Mouse (Mus musculus) cerebellum, postnatal 10 days (tissue): ENCODE data around the gene Cel.

Source experiments
- DNase-seq, 2 experiments: peaks; one replicate each; pipeline ENCODE4 v3.0.0; 2021; ENCODE audit warnings: mixed read lengths in 2 of 2

The Cel gene

DNA sequence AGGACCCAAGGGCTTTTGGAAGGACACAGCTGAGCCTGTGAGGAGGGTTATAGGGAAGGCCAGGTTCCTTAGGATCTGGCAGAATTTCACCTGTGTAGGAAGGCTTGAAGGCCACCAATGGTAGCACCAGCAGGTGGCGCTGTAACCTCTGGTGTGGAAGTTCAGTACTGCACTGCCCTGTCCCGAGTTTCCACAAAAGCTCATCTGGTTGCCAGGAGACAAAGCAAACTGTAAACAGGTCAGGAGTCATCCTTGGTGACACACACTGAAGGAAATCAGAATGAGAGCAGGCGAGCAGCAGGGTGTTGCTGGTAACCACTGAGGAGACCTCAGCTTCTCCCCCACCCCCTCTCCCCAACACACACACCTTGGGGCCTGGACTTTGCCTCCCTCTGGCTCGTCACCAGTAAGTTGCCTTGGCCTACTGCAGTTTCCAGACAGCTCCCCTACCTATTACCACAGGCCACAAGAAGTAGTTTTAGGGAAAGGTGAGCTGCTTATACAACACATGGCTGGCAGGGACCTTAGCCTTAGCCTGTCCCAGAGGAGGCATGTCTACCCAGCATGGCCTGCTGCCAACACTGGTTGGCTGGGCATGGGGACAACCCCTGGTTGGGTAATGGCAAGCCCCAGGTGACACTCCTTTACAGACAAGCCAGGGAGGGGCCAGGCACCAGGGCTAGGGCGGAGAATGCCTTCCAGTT lies 45.8 kb downstream of the Cel start:
- peak; percentile 85 to 91 for DNase-seq

DNA sequence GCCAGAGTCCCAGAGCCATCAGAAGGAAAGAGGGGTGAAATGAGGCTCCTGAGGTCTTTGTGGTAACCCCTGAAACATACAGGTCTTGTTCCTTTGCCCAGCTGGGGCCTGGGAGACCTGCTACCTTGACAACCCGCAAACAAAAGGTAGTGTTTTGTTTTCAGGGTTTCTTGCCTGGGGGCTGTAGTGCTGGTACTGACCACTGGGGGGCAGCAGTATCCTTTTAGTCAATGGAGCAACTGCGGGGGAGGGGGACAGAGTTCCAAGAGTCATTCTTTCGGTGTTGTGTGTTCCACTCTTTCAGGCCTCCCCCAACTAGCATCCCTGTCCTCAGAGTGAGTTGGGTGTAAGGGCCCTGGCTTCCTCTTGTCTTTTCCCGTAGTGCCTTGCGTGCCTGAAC lies 48.7 kb downstream of the Cel start:
- DNase-seq: peak; percentile 96 to 98

DNA sequence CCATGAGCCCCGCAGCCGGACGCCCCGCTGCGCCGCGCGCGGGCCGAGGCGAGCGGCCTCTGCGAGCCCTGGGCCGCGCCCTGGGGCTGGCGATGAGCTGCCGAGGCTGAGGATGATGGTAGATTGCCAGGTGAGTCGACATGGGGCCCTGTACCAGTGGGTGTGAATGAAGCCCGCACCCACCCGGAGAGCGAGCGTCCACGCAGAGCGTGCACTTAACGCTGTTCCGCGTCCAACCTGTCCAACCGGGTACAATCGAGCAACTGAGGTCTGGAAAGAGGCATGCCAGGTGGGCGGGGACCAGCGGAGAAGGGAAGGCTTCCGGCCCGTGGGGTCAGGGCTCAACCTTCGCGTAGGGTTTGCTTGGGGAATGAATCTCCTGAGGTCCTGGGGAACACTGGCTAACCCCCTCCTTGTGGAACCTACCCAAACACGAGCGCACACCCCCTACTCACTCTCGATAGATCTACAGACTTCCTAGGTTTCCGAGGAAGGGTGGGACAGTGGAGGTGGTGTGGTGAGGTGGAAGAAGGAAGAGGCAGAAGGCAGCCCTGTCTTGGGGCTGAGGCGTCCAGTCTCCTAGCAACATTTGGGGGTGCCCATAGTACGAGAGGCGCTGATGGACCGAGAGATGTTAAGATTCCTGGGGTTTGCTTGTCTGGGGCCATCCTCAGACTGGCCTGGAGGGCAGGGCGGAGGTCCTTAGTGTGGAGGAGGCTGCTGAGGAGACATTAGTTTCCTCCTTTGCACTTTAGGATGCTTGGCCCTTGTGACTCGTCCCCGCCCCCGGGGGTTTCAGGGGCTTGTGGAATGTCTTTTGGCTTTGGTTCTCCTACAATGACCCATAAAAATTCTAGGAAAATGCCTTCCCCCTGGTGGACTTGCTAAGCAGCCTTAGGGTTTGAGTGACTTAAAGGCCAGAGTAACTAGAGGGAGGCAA lies 49.5 kb downstream of the Cel start:
- DNase-seq: peak; percentile 71 to 73

DNA sequence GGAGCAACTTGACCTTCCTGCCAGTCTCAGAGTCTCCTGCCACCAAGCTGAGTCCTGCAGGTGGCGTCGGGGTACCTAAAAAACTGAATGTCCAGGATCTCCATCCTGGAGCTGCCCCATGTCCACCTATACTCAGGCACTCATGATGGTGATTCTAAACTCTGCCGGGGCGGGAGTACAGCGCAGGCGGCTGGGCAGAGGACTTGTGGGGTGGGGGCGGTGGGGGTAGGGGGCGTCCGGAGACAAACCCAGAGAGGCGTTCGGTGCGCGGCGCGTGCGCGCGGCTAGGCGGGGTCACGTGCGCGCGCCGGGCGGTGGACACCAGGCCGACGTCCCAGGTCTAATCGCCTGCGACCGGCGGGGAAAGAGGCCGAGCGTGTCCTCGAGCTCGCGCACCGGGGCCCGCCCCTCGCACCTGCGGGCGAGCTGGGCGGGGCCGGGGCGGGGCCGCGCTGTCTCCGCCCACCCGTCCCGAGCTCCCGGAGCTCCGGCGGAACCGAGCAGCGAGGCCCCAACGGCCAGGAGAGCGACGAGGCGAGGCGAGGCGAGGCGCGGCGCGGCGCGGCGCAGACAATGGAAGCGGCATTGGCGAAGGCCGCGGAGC lies 50.3 kb downstream of the Cel start, which contains the start of gene Ralgds:
TSS of gene Ralgds (plus strand) at position 328 of the 604 bp plus-strand sequence.
- DNase-seq: peak; percentile 88 to 91

DNA sequence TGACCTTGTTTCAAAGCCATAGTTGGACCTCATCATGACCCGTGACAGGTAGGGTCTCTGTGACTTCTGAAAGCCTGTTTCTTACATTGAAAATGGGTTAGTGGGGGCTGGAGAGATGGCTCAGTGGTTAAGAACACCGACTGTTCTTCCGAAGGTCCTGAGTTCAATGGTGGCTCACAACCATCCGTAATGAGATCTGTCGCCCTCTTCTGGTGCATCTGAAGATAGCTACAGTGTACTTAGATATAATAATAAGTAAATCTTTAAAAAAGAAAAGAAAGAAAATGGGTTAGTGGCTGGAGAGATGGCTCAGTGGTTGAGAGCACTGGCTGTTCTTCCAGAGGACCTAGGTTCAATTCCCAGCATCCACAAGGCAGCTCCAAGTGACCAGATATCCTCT lies 51.6 kb downstream of the Cel start:
- DNase-seq: peak in 1 of 2 experiments; percentile 5

DNA sequence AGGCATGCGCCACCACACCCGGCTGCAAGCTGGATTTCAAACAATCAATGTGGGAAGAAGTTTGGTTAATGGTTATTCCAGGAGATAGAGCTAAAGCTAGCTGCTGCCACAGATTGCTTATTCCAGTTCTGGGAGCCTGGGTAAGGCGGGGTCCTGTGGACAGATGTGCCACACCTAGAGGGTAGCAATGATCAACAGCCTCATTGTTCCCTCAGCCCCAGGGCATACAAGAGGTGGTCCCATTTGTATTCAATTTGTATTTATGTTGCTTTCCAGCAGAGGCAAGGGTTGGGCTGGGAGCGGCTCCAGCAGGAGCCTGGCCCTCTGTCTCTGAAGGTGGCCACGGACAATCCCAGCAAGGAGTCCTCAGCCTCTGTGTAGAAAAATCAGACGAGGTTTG lies 56.9 kb downstream of the Cel start:
- no peak for DNase-seq

DNA sequence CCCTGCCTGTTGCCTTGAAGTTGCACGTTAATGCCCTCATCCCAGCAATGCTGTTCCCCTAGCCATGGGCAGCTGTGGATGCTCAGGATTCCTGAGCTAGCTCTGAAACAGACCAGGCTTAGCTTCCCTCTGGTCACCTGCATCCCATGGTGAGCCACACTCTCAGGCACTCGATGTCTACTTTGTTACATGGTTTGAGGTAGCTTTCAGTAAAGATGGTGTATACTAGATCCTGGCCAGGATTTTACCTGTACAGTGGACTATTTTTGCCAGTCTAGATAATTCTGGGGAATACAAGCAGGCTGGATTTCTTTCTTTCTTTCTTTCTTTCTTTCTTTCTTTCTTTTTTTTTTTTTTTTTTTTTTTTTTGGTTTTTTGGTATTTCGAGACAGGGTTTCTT lies 57.4 kb downstream of the Cel start, which contains the start of gene Gm10134:
TSS of gene Gm10134 (plus strand) at position 301 of the 400 bp plus-strand sequence.
- no peak for DNase-seq
